Mouse (Mus musculus): ENCODE measurements around the gene Elovl6. TPM values are rescaled to one million over a fixed set of nuclear protein-coding genes. Genes with fewer than 3 reads are reported as not detected.

Gene Elovl6
- total RNA-seq, 2 experiments from 2014 or later = 11.8 to 12.3 TPM

- peak in 1 of 2 experiments; percentile 61 for DNase-seq (ENCODE audit: low spot score in 2 of 2)
Observed at GRCm38 (mm10) chr3:129686698-129687333, 154.7 kb downstream of the Elovl6 start.

GRCm38 (mm10) chr3:129687429-129687828, 155.3 kb downstream of the Elovl6 start:
- DNase-seq (ENCODE audit: low spot score in 2 of 2) = no peak

Small RNA genes within 50 kb of the gene (microRNA-seq; reads per million reads assigned to microRNA genes)
- gene Gm24515 = not detected

Other genes with a start within 250 kb of the Elovl6 start
- 1 to 10 TPM; 3.4 to 3.7 TPM for gene Enpep, start 199.6 kb upstream of the Elovl6 start, total RNA-seq (2021)
- gene Egf, start 223.0 kb downstream of the Elovl6 start, total RNA-seq (2021) = 10 to 100 TPM; 15.5 to 19.1 TPM

All from gastrocnemius, postnatal 4 days (tissue).